Mouse (Mus musculus): Measurements from ENCODE around the gene Cacng5. TPM values are rescaled to one million over a fixed set of nuclear protein-coding genes. Genes with fewer than 3 reads are reported as not detected.

Cacng5 gene
- polyA plus RNA-seq, 1 experiment from 2014 or later: 0.02 TPM

- ATAC-seq (ENCODE audit: low read depth): no peak
- no peak overlapping the region for H3K27ac ChIP-seq (ENCODE audit: low read length)
Measured at GRCm38 (mm10) chr11:107936929-107937328, 22.1 kb upstream of the Cacng5 start.

GRCm38 (mm10) chr11:107931721-107932120 is 16.9 kb upstream of the Cacng5 start:
- Histone ChIP-seq H3K4me3 (ENCODE audit: low read depth, low read length) (no peak overlapping the region), H3K36me3 (ENCODE audit: control insufficient read depth, insufficient read depth) (no peaks in the 10 kb centered on the region), H3K4me1 (ENCODE audit: control insufficient read depth, low read depth, low read length) (no peaks in the 10 kb centered on the region), H3K4me2 (ENCODE audit: low read depth, low read length) (no peak overlapping the region), H3K9ac (ENCODE audit: low read depth, low read length) (no peak overlapping the region), H3K9me3 (replicated peaks; ENCODE audit: control insufficient read depth, low read length) (no peaks in the 10 kb centered on the region), H3K27ac (ENCODE audit: low read length) (no peak overlapping the region), H3K27me3 (ENCODE audit: control insufficient read depth, insufficient read depth, low read depth, low read length) (no peaks in the 10 kb centered on the region)
- 55% methylated on average over 7 of the region's 7 CpGs for WGBS (ENCODE audit: insufficient replicate concordance)
- no peak for ATAC-seq (ENCODE audit: low read depth)

More at GRCm38 (mm10) chr11:107936929-107937328, 22.1 kb upstream of the Cacng5 start:
- 60% methylated on average over 2 of the region's 2 CpGs for WGBS (ENCODE audit: insufficient replicate concordance)
- H3K9me3 ChIP-seq (replicated peaks; ENCODE audit: control insufficient read depth, low read length): 0 out of 2 replicates have a peak, but pooled peaks cover 2% of the 10 kb centered on the region
- no peak overlapping the region for H3K4me3 ChIP-seq (ENCODE audit: low read depth, low read length)
- H3K36me3 ChIP-seq (ENCODE audit: control insufficient read depth, insufficient read depth): peaks cover 9% of the 10 kb centered on the region; the same call in 1 of the 2 replicates
- H3K27me3 ChIP-seq (ENCODE audit: control insufficient read depth, insufficient read depth, low read depth, low read length): no peaks in the 10 kb centered on the region
- H3K4me1 ChIP-seq (ENCODE audit: control insufficient read depth, low read depth, low read length): no peaks in the 10 kb centered on the region
- H3K4me2 ChIP-seq (ENCODE audit: low read depth, low read length): no peak overlapping the region
- H3K9ac ChIP-seq (ENCODE audit: low read depth, low read length): no peak overlapping the region

DNA sequence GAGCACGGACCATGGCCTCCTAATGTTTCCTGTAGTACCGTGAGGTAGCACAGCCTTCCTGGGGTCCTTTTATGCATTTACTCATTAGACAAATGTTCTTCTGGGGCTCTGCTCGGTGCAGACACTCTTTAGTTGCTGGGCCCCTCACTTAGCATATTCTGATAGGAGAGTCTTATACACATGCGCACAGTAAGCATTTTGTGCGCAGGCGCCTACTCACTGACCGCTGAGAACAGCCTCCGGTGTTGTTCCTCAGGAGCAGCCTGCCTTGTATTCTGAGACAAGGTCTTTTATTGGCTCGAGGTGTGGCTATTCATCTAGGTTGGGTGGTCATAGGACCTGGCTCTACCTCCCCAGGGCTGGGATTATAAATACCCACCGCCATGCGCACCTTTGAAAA is 16.4 kb upstream of the Cacng5 start:
- Histone ChIP-seq H3K4me1 (ENCODE audit: control insufficient read depth, low read depth, low read length) (no peaks in the 10 kb centered on the region), H3K27me3 (ENCODE audit: control insufficient read depth, insufficient read depth, low read depth, low read length) (no peaks in the 10 kb centered on the region), H3K27ac (ENCODE audit: low read length) (no peak overlapping the region), H3K9me3 (replicated peaks; ENCODE audit: control insufficient read depth, low read length) (no peaks in the 10 kb centered on the region), H3K4me2 (ENCODE audit: low read depth, low read length) (no peak overlapping the region), H3K9ac (ENCODE audit: low read depth, low read length) (no peak overlapping the region), H3K4me3 (ENCODE audit: low read depth, low read length) (no peak overlapping the region), H3K36me3 (ENCODE audit: control insufficient read depth, insufficient read depth) (no peaks in the 10 kb centered on the region)
- ATAC-seq (ENCODE audit: low read depth): no peak
- WGBS (ENCODE audit: insufficient replicate concordance): 75% methylated on average over 11 of the region's 11 CpGs

DNA sequence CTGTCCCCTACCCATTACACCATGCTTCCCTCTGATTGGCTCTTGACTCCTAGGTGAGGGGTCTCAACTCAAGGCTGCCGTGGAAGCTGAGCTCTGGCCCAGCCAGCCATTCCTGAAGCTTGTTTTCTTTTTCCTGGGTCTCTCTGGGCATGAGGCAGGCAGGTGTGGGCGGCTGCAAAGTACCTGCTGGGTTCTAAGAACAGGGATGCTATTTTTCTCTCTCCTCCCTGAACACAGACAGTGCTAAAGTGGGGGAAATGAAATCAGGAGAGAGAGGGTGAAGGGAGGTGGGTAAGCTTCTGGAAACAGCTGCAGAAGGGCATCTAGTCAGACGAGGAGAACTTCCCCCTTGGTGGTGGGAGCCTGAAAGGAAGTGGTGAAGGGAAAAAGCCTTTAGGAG is 14.9 kb upstream of the Cacng5 start:
- 23% methylated on average over 3 of the region's 3 CpGs for WGBS (ENCODE audit: insufficient replicate concordance)
- no peak overlapping the region for H3K4me3 ChIP-seq (ENCODE audit: low read depth, low read length)

DNA sequence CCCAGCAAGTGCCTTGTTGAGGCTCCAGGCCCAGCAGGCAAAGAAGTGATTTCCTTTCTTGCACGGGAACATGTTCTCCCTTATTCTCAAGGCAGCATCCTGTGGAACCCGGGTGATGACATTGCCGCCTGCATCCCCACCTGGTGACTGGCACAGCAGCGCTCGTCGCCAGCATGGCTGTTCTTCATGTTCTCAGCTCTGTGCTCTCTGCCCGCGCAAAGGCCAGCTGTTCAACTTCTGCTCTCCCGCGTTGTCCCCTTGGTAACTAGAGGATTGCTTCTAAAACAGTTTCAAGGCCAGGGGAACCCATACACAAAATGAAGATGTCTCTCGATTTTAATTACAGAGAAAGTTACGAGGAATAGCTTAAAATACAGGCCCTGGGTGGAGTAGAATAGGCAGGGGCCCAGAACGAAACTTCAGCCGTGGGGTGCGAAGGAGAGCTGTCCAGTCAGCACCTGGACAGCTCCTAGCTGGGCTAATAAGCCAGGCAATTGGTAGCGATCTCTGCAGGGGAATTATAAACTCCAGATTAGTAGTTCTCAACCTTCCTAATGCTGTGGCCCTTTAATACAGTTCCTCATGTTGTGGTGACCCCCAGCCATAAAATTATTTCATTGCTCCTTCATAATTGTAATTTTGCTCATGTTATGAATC is 5.1 kb upstream of the Cacng5 start:
- Histone ChIP-seq H3K4me1 (ENCODE audit: control insufficient read depth, low read depth, low read length) (no peaks in the 10 kb centered on the region), H3K9ac (ENCODE audit: low read depth, low read length) (no peak overlapping the region), H3K36me3 (ENCODE audit: control insufficient read depth, insufficient read depth) (no peaks in the 10 kb centered on the region), H3K4me3 (ENCODE audit: low read depth, low read length) (no peak overlapping the region), H3K27me3 (ENCODE audit: control insufficient read depth, insufficient read depth, low read depth, low read length) (peaks cover 8% of the 10 kb centered on the region), H3K9me3 (replicated peaks; ENCODE audit: control insufficient read depth, low read length) (no peaks in the 10 kb centered on the region), H3K27ac (ENCODE audit: low read length) (no peak overlapping the region), H3K4me2 (ENCODE audit: low read depth, low read length) (no peak overlapping the region)
- no peak for ATAC-seq (ENCODE audit: low read depth)
- 36% methylated on average over 16 of the region's 16 CpGs for WGBS (ENCODE audit: insufficient replicate concordance)

More for the DNA sequence above, 14.9 kb upstream of the Cacng5 start:
- Histone ChIP-seq H3K27ac (ENCODE audit: low read length) (no peak overlapping the region), H3K9me3 (replicated peaks; ENCODE audit: control insufficient read depth, low read length) (no peaks in the 10 kb centered on the region), H3K36me3 (ENCODE audit: control insufficient read depth, insufficient read depth) (no peaks in the 10 kb centered on the region), H3K9ac (ENCODE audit: low read depth, low read length) (no peak overlapping the region), H3K27me3 (ENCODE audit: control insufficient read depth, insufficient read depth, low read depth, low read length) (no peaks in the 10 kb centered on the region), H3K4me1 (ENCODE audit: control insufficient read depth, low read depth, low read length) (no peaks in the 10 kb centered on the region), H3K4me2 (ENCODE audit: low read depth, low read length) (no peak overlapping the region)
- ATAC-seq (ENCODE audit: low read depth): no peak

DNA sequence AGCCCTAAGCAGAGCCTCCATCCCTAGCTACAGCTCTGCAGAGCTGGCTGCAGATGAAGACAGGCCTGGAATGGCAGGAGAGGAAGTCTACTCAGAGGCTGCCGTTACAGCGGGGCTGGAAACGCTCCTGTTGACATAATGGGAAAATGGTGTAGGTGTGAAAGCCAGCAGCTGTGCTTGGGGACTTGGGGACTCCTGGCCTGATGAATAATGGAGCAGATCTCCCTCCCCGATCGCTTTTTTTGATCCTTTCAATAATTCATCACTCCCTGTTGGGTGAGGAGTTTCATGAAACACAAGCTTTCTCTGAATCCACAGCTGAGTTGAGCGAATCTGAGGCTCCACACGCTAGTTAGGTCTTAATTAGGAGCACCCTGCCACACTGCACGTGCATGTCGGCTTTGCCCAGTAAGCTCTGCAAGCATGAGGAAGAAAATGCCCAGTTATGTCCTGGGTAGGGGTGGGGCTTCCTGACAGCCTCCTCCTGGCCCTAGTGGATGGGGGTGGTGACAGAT is 2.9 kb upstream of the Cacng5 start:
- peaks cover 15% of the 10 kb centered on the region for H3K27me3 ChIP-seq (ENCODE audit: control insufficient read depth, insufficient read depth, low read depth, low read length)
- H3K9me3 ChIP-seq (replicated peaks; ENCODE audit: control insufficient read depth, low read length): no peaks in the 10 kb centered on the region
- H3K4me2 ChIP-seq (ENCODE audit: low read depth, low read length): no peak overlapping the region
- H3K27ac ChIP-seq (ENCODE audit: low read length): no peak overlapping the region
- no peak overlapping the region for H3K9ac ChIP-seq (ENCODE audit: low read depth, low read length)
- H3K36me3 ChIP-seq (ENCODE audit: control insufficient read depth, insufficient read depth): no peaks in the 10 kb centered on the region
- no peaks in the 10 kb centered on the region for H3K4me1 ChIP-seq (ENCODE audit: control insufficient read depth, low read depth, low read length)
- WGBS (ENCODE audit: insufficient replicate concordance): 56% methylated on average over 9 of the region's 9 CpGs
- ATAC-seq (ENCODE audit: low read depth): no peak
- no peak overlapping the region for H3K4me3 ChIP-seq (ENCODE audit: low read depth, low read length)

- WGBS (ENCODE audit: insufficient replicate concordance): 45% methylated on average over 3 of the region's 3 CpGs
- no peaks in the 10 kb centered on the region for H3K9me3 ChIP-seq (replicated peaks; ENCODE audit: control insufficient read depth, low read length)
- no peak overlapping the region for H3K4me3 ChIP-seq (ENCODE audit: low read depth, low read length)
- no peak overlapping the region for H3K4me2 ChIP-seq (ENCODE audit: low read depth, low read length)
- no peaks in the 10 kb centered on the region for H3K36me3 ChIP-seq (ENCODE audit: control insufficient read depth, insufficient read depth)
- H3K27ac ChIP-seq (ENCODE audit: low read length): no peak overlapping the region
- no peaks in the 10 kb centered on the region for H3K4me1 ChIP-seq (ENCODE audit: control insufficient read depth, low read depth, low read length)
- ATAC-seq (ENCODE audit: low read depth): no peak
- peaks cover 15% of the 10 kb centered on the region for H3K27me3 ChIP-seq (ENCODE audit: control insufficient read depth, insufficient read depth, low read depth, low read length)
- H3K9ac ChIP-seq (ENCODE audit: low read depth, low read length): no peak overlapping the region
Measured at GRCm38 (mm10) chr11:107913317-107913716, 1.5 kb downstream of the Cacng5 start.

GRCm38 (mm10) chr11:107905364-107905763 is 9.5 kb downstream of the Cacng5 start:
- H3K36me3 ChIP-seq (ENCODE audit: control insufficient read depth, insufficient read depth): no peaks in the 10 kb centered on the region
- no peak overlapping the region for H3K4me3 ChIP-seq (ENCODE audit: low read depth, low read length)
- H3K4me2 ChIP-seq (ENCODE audit: low read depth, low read length): no peak overlapping the region
- no peak overlapping the region for H3K27ac ChIP-seq (ENCODE audit: low read length)
- no peaks in the 10 kb centered on the region for H3K27me3 ChIP-seq (ENCODE audit: control insufficient read depth, insufficient read depth, low read depth, low read length)
- 57% methylated on average over 9 of the region's 9 CpGs for WGBS (ENCODE audit: insufficient replicate concordance)
- H3K9ac ChIP-seq (ENCODE audit: low read depth, low read length): no peak overlapping the region
- no peaks in the 10 kb centered on the region for H3K9me3 ChIP-seq (replicated peaks; ENCODE audit: control insufficient read depth, low read length)
- H3K4me1 ChIP-seq (ENCODE audit: control insufficient read depth, low read depth, low read length): no peaks in the 10 kb centered on the region
- ATAC-seq (ENCODE audit: low read depth): no peak

DNA sequence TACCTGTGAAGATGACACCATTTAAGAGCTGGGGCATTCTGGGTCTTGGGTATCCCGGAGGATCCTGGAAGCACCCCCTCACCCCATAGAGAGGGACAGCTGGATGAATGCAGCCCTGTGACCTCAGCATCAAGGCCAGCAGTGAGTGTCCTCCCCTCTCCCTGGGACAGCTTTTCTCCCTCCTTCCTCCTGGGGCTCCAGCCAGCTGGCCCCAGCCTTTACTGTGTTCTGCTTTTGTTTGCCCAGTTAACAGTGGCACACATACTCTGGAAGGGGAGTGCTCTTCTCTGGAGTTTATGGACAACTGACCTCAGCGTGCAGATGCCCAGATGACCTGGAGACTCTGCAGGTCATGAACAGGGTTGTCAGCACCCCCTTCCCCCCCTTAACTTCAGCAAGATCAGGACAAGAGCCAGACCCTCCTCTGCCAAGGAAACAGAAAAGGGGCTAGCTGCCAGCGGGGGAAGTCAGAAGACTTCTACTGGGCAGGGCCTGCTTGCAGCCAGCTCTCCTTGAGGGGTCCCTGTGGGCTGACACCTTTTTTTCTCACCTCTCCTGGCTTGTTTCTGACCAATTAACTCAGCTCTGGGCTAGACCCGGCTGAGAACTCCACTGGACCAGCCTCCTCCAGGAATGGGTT is 10.8 kb downstream of the Cacng5 start:
- no peak overlapping the region for H3K4me3 ChIP-seq (ENCODE audit: low read depth, low read length)
- H3K27me3 ChIP-seq (ENCODE audit: control insufficient read depth, insufficient read depth, low read depth, low read length): no peaks in the 10 kb centered on the region
- H3K4me2 ChIP-seq (ENCODE audit: low read depth, low read length): no peak overlapping the region
- H3K9ac ChIP-seq (ENCODE audit: low read depth, low read length): no peak overlapping the region
- no peak overlapping the region for H3K27ac ChIP-seq (ENCODE audit: low read length)
- no peak for ATAC-seq (ENCODE audit: low read depth)
- no peaks in the 10 kb centered on the region for H3K9me3 ChIP-seq (replicated peaks; ENCODE audit: control insufficient read depth, low read length)
- H3K4me1 ChIP-seq (ENCODE audit: control insufficient read depth, low read depth, low read length): no peaks in the 10 kb centered on the region
- WGBS (ENCODE audit: insufficient replicate concordance): 15% methylated on average over 4 of the region's 4 CpGs
- no peaks in the 10 kb centered on the region for H3K36me3 ChIP-seq (ENCODE audit: control insufficient read depth, insufficient read depth)

Measured in liver, embryonic 16.5 days (tissue).